Mouse (Mus musculus) left cerebral cortex, adult 8-10 months (tissue): ENCODE results near the gene Hrg. TPM values are rescaled to one million over a fixed set of nuclear protein-coding genes. Genes with fewer than 3 reads are reported as not detected.
A peak's percentile ranks its signal among the peaks of the same experiment; 100 is the strongest.
"Not testable (repeated sequence)": the region's sequence is repeated elsewhere in the genome, so short reads cannot be mapped to it uniquely, and the experiment has no call there.

Source experiments
- DNase-seq, 2 experiments: peaks; one replicate each; pipeline ENCODE4 v3.0.0; 2022; ENCODE audit warnings: low spot score in 2 of 2
- total RNA-seq, 4 experiments: library from RNA; stranded (reverse); gene quantifications; 2 replicates each; pipeline ENCODE4 v1.2.4; 2022

Hrg gene
- not detected for total RNA-seq

- no peak for DNase-seq
Measured at GRCm38 (mm10) chr16:22950840-22951395, at the start of gene Hrg. Hrg (plus strand) TSS chr16:22951072.

DNA sequence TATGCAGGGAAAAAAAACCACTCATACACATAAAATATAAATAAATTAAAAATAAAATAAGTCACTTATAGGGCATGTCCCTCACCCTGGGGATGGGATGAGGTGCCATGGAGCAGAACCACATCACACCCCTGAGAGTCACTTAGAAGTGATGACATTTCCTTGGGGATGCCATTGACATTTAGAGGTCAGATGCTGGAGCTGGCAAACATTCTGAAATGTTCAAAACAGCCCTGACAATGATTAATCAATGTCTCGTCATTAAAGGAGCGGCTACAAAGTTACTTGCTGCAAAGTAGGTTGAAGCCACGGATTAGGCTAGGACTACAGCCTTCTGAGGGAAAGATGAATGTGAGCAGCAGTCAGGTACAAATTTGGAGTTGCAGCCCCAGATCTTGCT lies 49.5 kb upstream of the Hrg start:
- DNase-seq = no peak

DNA sequence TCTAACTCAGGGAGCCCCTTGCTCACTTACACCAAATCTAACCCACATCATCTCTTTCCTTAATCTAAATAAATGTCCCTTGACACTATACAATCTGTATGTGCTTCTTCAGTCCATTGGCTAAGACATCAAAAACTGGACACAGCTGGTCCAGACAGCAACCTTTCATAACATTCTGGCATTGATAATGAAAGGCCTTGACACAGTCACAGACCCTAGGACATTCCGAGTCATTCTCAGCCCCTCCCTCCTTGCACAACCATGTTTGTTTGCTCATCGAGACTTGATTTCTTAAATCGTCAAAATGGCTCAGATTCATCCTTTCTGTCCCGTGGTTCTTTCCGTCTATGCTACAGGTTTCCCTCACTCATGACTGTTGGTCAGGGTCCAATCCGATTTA lies 41.6 kb upstream of the Hrg start:
- no peak for DNase-seq

GRCm38 (mm10) chr16:22911986-22912385 lies 38.9 kb upstream of the Hrg start:
- peak in 1 of 2 experiments; percentile 15 for DNase-seq

- DNase-seq = no peak
Measured at GRCm38 (mm10) chr16:22912886-22913285, 38.0 kb upstream of the Hrg start.

GRCm38 (mm10) chr16:22914276-22914675 lies 36.6 kb upstream of the Hrg start:
- no peak for DNase-seq

DNA sequence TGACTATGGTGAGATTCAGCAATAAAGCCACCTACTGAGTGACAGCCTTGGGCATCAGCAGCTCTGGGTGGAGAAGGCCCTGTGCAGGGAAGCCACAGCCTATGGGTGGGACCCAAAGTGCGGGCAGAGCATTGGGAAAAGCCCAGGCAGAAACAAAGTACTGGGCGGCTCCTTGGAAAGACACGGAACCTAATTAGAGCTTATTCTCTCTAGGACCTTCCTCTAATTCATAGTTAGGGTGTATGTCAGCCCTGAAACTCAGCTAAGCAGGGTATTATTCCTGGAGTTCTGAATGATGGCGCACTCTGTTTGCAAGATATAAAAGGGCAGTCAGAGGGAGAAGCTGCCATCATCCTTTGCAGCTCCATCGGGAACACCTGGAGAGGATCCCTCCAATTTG lies 32.8 kb upstream of the Hrg start, which contains the start of gene Fetub:
Fetub (plus strand) TSS at position 301 of the 400 bp plus-strand sequence.
- no peak for DNase-seq

- no peak for DNase-seq
Measured at GRCm38 (mm10) chr16:22918664-22919312, 32.1 kb upstream of the Hrg start.

DNA sequence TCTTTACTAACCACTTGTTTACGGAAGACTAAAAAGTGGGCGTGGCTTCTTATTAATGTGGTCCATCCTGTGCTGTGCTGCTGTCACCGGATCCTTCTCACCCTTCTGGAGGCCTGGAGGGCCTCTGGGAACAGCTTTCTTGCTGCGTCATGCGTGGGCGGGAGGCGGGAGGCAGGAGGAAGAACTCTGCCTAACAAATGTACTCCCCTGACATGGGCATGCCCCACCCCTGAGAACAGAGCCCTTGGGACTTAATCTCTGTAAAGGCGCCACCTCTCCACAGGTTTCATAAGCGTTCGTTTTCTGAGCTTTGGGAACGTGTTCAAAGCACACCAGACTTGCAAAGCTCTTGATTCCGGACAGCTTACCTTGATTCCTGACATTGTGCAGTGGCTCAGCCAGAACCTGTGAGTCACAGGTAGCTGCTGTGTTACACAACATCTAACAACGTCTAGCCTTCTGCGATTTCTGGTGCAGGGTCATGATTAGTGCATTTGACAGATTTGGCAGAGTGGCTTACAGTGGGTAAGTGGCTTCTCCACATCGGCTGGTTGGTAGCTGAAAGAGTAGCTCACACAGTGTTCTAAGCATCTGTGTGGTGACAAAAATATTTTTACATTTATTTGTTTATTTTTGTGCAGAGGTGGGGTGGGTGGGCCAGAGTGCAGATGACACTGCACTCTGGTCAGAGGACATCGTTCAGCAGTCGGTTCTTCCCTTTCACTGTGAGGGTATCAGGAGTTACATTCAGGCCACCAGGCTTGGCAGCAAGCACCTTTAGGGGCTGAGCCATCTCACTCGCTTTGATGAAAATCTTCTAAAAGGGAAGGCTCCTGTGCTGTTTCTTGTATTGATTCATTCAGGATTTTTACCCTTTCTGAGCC lies 30.7 kb upstream of the Hrg start:
- DNase-seq = no peak

DNA sequence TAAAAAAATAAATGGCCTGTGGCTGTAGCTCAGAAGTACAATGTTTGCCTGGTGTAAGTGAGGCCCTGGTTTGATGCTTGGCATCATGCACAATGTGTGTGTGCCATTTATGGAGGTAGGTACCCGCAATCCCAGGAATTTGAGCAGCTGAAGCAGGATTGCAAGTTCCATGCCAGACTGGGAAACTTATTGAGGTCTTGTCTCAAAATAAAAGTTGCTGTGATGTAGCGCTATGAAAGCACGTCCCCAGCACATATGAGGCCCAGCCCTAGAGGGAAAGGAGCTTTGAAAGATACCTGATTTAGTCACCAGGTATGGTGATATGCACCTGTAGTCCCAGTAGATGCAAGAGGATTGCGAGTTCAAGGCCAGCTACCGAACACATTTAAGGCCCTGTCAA lies 29.1 kb upstream of the Hrg start:
- no peak for DNase-seq

DNA sequence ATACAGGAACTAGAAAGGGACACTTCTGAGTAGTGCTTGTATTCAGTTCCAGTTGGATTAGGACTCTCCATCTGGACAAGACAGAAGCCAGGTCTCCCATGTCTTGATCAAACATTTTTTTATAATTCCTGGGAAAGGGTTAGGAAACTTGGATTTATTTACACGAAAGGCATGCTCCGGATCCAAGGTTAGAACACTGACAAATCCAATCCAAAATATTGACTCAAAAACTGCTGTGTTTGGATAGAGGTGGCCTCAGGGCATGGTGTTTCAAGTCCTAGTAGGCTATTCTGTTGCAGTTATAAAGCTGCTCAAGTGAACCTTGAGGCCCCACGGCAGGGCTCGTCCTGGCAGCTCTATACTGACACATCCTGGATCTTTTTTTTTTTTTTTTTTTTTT lies 28.4 kb upstream of the Hrg start:
- DNase-seq = no peak

DNA sequence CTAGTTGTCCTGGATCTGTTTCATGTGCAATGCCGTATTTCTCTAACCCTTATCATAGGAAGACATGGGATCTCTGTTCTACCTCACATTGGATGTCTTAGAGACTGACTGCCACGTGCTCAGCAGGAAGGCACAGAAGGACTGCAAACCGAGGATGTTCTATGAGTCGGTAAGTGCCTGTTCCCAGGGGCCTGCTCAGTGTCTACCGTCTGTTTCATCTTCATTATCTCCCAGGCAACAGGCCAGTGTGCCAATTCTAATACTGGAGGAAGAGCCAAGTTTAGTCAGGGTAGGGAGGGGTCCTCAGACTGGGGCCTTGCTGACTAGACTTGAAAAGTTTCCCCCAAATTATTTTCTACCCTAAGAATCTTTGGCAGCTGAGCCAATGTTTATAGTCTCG lies 21.3 kb upstream of the Hrg start:
- no peak for DNase-seq

GRCm38 (mm10) chr16:22931431-22932200 lies 19.3 kb upstream of the Hrg start:
- DNase-seq = no peak

GRCm38 (mm10) chr16:22937631-22938030 lies 13.2 kb upstream of the Hrg start:
- no peak for DNase-seq

- no peak for DNase-seq
Measured at GRCm38 (mm10) chr16:22938541-22938940, 12.3 kb upstream of the Hrg start.

GRCm38 (mm10) chr16:22939120-22939695 lies 11.7 kb upstream of the Hrg start:
- no peak for DNase-seq

GRCm38 (mm10) chr16:22941825-22942476 lies 8.9 kb upstream of the Hrg start:
- DNase-seq = not testable (repeated sequence)

DNA sequence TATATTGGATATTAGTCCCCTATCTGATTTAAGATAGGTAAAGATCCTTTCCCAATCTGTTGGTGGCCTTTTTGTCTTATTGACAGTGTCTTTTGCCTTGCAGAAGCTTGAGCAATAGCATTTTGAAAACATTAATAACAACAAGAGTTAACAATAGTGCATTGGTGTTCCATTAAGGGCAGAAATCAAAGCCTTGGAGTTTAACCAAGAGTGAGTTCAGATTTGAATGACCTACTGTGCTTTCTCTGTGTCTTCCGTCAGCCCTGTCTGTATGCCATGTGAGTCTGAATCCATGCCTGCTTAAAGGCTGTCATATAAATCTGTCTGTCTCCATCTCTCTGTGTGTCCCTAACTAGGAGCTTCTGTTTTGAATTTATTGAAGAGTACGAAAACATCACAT lies 3.5 kb upstream of the Hrg start:
- no peak for DNase-seq

DNA sequence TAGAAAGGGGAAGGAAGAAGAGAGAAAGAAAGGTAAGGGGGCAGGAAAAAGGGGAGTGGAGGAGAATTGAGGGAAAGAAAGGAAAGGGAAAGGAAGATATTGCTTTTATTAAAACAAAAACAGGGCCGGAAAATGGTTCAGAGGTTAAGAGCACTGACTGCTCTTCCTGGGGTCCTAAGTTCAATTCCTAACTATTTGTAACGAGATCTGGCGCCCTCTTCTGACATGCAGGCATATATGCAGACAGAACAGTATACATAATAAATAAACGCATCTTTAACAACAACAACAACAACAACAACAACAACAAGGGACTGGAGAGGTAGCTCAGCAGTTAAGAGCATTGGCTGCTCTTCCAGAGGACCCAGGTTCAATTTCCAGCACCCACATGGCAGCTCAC lies 2.2 kb downstream of the Hrg start:
- DNase-seq = no peak

DNA sequence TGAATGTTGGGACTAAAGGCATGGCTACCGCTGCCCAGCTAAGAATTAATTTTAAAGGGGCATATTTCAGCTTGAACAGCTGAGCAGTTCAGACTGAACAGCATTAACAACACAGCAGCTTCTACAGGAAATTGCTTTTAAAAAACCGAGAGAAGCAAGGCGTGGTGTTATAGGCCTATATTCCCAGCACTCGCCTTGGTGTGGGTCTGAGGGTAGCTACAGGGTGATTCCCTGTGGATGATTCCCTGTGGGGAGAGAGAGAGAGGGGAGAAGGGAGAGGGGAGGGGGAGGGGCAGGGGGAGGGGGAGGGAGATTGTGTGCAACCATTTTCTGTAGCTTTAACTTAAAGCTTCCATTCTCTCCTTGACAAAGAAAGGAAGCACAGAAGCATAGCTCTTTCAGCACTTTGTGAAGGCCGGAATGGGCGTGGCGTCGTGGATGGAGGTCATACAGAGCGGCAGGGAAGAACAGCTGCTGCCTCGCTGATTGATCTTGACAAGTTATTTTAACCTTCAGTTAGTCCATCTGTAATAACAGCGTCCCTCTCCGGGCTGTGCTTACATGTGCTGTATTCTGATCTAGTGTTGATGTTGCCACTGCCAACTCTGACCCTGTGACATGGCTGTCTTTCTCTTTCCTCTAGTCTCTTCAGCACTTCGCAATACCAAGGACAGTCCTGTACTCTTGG lies 4.7 kb downstream of the Hrg start:
- no peak for DNase-seq
